Mouse (Mus musculus) olfactory bulb, adult 2 months (tissue): Measurements from ENCODE around the gene Fstl1. TPM values are rescaled to one million over a fixed set of nuclear protein-coding genes. Genes with fewer than 3 reads are reported as not detected.

ENCODE experiments used
- H3K27ac ChIP-seq: fragments of 200-500 bp; 2 replicates; pipeline ENCODE4 v1.5.1; 2012; ENCODE audit warnings: low read depth, low read length; ENCODE audit not compliant: insufficient read depth
- H3K4me1 ChIP-seq: fragments of 200-500 bp; 2 replicates; pipeline ENCODE4 v1.6.1; 2012; ENCODE audit warnings: low read length; ENCODE audit not compliant: control insufficient read depth, insufficient read depth
- H3K4me3 ChIP-seq: fragments of 200-500 bp; 2 replicates; pipeline ENCODE4 v1.5.1; 2012; ENCODE audit warnings: mild to moderate bottlenecking, low read depth, low read length, moderate library complexity; ENCODE audit not compliant: insufficient read depth
- CTCF ChIP-seq: fragments of 200-500 bp; IDR thresholded peaks from 2 replicates; pipeline ENCODE4 v1.5.1; 2012; ENCODE audit warnings: low read depth, mild to moderate bottlenecking, low read length, moderate library complexity; ENCODE audit not compliant: insufficient read depth
- POLR2A ChIP-seq: fragments of 200-500 bp; IDR thresholded peaks from 2 replicates; pipeline ENCODE4 v1.6.1; 2012; ENCODE audit warnings: mild to moderate bottlenecking, low read depth, low read length, moderate library complexity; ENCODE audit not compliant: insufficient read depth
- WGBS: fragments of 180-500 bp; shearing (Covaris S2); methylation state at CpG from one replicate; pipeline ENCODE4 v1.1.7; 2018; 5-methylcytosine and 5-hydroxymethylcytosine counted together
- polyA plus RNA-seq: library from polyadenylated mRNA; stranded (reverse); fragments of >200 nt; gene quantifications from 2 replicates; pipeline ENCODE4 v1.2.4, GENCODE M21; 2012; ENCODE audit warnings: low replicate concordance; ENCODE audit not compliant: missing spikeins, insufficient read depth, insufficient read length

Gene Fstl1
- polyA plus RNA-seq, 1 experiment = not detected

DNA sequence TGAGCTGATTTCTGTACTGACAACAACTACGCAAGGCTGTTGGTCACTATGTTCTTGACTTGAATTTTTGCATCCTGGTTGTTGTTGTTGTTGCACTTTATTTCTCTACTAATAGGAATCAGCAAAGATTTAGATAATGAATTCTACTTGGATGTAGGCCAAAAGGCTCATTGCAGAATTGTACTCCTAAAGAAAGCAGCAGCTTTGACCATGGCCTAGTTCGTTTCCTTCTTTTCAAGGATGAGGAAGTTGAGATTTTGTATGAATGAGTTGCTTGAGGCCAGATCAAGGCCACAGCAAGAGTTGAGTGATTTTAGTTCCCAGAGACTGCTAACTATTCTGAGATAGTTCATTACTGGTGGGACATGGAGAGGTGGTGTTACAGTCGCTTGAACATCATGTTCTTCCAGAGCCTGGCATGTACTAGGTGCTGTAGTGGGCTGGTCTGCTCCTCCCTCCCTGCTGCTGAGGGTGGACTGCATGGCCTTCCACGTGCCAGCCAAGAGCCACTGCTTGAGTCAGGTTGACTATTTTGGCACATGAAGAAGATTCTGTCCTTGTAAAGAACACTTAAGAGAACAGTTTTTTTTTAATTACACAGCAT, 94.5 kb downstream of the Fstl1 start:
- no peak overlapping the region for H3K27ac ChIP-seq

DNA sequence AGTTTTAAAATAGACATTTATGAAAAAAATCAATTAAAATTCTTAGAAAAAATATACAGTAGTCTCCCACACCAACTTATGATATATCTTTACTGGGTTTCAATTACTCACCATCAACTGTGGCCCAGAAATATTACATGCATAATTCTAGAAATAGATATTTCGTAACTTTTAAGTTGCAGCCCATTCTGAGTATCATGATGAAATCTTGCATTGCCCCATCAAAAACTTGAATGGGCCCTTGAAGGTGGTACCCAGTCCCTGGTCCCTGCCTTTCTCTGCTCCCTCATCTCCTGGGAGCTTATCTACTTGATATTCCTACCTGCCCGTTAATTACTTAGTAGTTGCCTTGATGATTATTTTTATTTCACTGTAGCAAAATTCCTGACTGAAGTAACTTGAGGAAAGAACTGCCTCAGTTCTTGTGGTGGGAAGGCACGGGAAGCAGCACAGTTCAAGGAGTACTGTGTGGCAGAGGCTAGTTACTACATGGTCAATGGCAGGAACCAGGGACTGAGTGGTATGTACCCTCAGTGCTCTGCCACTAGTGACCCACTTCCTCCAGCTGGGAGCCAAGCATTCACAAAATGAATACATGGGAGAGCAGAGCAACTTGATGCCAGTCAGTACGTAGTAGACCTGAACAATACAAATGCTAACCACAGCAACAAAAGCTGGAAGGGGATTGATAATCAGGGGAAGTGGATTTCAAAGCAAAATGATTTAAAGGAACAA, 98.0 kb downstream of the Fstl1 start:
- 0 out of 2 replicates have a peak overlapping the region, but pooled peaks have one; percentile 10 for H3K27ac ChIP-seq

More for the DNA sequence above, 94.5 kb downstream of the Fstl1 start:
- H3K4me3 ChIP-seq = no peak overlapping the region
- H3K4me1 ChIP-seq = peaks cover 7% of the 10 kb centered on the region
- 27% methylated on average over 4 of the region's 4 CpGs for WGBS
- TF ChIP-seq CTCF (no peak), POLR2A (no peak)

DNA sequence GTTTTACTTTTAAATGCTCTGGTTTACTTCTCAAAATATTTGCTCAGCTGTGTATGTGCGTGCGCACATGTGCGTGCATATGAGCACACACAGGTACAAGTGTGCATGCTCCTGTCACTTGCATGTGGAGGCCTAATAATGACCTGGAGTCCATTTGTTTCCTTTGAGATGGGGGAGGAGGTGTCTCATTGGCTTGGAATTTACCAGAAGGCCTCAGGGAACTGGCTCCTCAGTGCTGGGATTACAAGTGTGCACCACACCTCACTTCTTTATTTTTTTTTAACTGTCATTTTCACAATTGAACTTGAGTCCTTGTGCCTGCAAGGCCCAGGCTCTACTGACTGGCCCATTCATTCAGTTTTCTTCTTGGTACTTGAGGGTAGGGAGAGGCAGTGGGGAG, 100.7 kb downstream of the Fstl1 start:
- Histone ChIP-seq H3K4me1 (no peaks in the 10 kb centered on the region), H3K4me3 (no peak overlapping the region), H3K27ac (no peak overlapping the region)
- TF ChIP-seq CTCF = no peak
- TF ChIP-seq POLR2A = no peak
- 94% methylated on average over 3 of the region's 3 CpGs for WGBS

More for the DNA sequence above, 98.0 kb downstream of the Fstl1 start:
- WGBS = 68% methylated on average over 4 of the region's 4 CpGs
- TF ChIP-seq POLR2A (no peak), CTCF (no peak)
- Histone ChIP-seq H3K4me1 (peaks cover 4% of the 10 kb centered on the region), H3K4me3 (no peak overlapping the region)

DNA sequence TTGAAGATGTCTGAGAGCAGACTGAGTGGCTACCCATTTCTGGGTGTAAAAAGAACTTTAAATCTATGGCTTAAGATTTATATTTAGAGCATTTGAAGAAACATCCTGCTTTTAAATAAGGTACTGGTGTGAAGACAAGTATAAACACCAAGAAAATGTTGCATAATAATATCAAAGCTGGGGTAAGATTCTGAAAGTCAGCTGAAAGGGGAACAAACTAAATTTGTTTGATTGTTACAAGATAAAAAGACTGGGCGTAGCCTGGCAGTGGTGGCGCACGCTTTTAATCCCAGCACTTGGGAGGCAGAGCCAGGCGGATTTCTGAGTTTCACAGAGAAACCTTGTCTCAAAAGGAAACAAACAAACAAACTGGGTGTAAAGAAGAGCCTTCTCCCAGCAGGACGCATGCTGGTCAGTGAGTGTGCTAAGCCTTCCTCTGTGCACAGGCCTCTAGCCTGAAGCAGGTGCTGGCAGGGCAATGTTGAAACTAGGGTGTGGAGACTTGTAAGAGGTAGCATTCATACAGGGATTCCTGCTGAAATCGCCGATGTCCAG, 102.4 kb downstream of the Fstl1 start:
- Histone ChIP-seq H3K4me3 (no peak overlapping the region), H3K27ac (no peak overlapping the region), H3K4me1 (no peaks in the 10 kb centered on the region)
- TF ChIP-seq CTCF (no peak), POLR2A (no peak)
- WGBS = 78% methylated on average over 7 of the region's 7 CpGs

DNA sequence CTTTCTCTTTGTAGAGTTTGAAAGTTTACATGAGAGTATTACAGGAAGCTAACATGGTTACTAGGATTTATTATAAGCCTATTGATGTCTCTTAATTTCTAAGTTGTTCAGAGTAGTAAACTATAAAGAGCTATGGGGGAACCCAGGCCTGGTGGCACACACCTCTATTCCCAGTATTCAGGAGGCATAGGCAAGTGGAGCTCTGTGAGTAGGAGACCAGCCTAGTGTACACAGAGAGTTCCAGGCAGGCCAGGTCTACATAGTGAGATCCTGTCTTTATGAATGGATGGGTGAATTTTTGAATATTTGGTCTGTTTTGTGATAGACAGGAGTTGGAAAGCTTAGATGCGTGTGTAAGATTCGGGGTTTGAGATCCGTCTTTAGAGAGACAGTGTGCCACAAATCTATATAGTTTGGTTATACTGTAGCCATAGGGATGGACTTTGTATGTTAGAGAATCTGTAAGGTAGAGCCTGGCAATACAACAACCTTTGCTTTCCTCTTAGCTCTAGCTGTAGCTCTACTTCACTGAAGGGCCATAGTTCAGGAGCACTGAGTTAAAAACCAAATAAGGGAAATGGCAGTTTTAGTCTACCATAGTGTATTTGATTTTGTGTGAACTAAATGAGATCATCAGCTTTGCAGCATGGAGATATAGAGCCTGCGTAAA, 103.2 kb downstream of the Fstl1 start:
- H3K27ac ChIP-seq = no peak overlapping the region
- H3K4me3 ChIP-seq = no peak overlapping the region
- no peaks in the 10 kb centered on the region for H3K4me1 ChIP-seq
- no peak for TF ChIP-seq POLR2A
- no peak for TF ChIP-seq CTCF
- 90% methylated on average over 4 of the region's 4 CpGs for WGBS

DNA sequence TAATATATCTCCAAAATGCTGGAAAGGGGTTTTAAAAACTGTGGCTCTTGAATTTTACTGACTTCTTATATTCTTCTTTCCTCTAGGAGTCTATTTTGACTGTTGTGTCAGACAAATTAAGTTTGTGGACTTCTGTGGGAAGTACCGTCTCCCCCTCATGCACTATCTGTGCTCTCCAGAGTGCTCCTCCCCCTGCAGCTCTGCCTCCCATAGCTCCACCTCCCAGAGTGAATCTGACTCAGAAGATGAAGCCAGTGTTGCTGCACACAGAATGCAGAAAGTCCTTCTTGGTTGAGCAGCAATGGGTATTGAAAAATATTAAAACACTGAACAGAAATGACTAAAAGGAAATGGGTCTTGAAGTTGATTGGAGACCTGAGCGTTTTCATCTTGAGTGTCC, 104.5 kb downstream of the Fstl1 start:
- 51% methylated on average over 2 of the region's 2 CpGs for WGBS
- Histone ChIP-seq H3K4me1 (no peaks in the 10 kb centered on the region), H3K27ac (no peak overlapping the region), H3K4me3 (no peak overlapping the region)
- TF ChIP-seq POLR2A (no peak), CTCF (no peak)

Other genes with a start within 250 kb of the Fstl1 start
- gene Gtf2e1, start 237.1 kb upstream of the Fstl1 start, polyA plus RNA-seq = not detected in 2 replicates
- gene Rabl3, start 237.0 kb upstream of the Fstl1 start, polyA plus RNA-seq = not detected in 2 replicates
- not detected in 2 replicates for gene Hgd, start 196.7 kb upstream of the Fstl1 start, polyA plus RNA-seq
- gene Ndufb4, start 122.4 kb upstream of the Fstl1 start, polyA plus RNA-seq = not detected in 2 replicates
- not detected in 2 replicates for gene Gm36028, start 84.3 kb downstream of the Fstl1 start, polyA plus RNA-seq
- gene Lrrc58, start 91.5 kb downstream of the Fstl1 start, polyA plus RNA-seq = 87.2 TPM in 1 of 2 replicates, not detected in the other
- gene Gpr156, start 139.6 kb downstream of the Fstl1 start, polyA plus RNA-seq = not detected in 2 replicates